Mouse (Mus musculus) lung, embryonic 15.5 days (tissue): Measurements from ENCODE around the gene Klhl26. TPM values are rescaled to one million over a fixed set of nuclear protein-coding genes. Genes with fewer than 3 reads are reported as not detected.

ENCODE experiments used
- ATAC-seq: fragments of 200-750 bp; cut with Nextera tagmentation; 2 replicates; pipeline ENCODE4 v1.8.0; 2017; ENCODE audit warnings: moderate number of reproducible peaks, borderline replicate concordance; ENCODE audit not compliant: low FRiP score, low TSS enrichment; ENCODE audit errors: extremely low read depth
- H3K27ac ChIP-seq: fragments of 300-500 bp; sonication (generic); 2 replicates; pipeline ENCODE4 v1.5.1; 2015; ENCODE audit warnings: moderate library complexity, mild to moderate bottlenecking, inconsistent platforms
- H3K27me3 ChIP-seq: fragments of 300-500 bp; sonication (generic); 2 replicates; pipeline ENCODE4 v1.6.1; 2015; ENCODE audit warnings: inconsistent platforms
- H3K36me3 ChIP-seq: fragments of 300-500 bp; sonication (generic); 2 replicates; pipeline ENCODE4 v1.6.1; 2015; ENCODE audit warnings: inconsistent platforms
- H3K4me1 ChIP-seq: fragments of 300-500 bp; sonication (generic); 2 replicates; pipeline ENCODE4 v1.6.1; 2015; ENCODE audit warnings: inconsistent platforms
- H3K4me2 ChIP-seq: fragments of 300-500 bp; sonication (generic); 2 replicates; pipeline ENCODE4 v1.6.1; 2015; ENCODE audit warnings: inconsistent platforms, mild to moderate bottlenecking, moderate library complexity
- H3K4me3 ChIP-seq: fragments of 300-500 bp; sonication (generic); 2 replicates; pipeline ENCODE4 v1.5.1; 2015; ENCODE audit warnings: mild to moderate bottlenecking, inconsistent platforms
- H3K9ac ChIP-seq: fragments of 300-500 bp; sonication (generic); 2 replicates; pipeline ENCODE4 v1.6.1; 2015; ENCODE audit warnings: inconsistent platforms
- H3K9me3 ChIP-seq: fragments of 300-500 bp; sonication (generic); 2 replicates; pipeline ENCODE4 v1.6.1; 2016; ENCODE audit warnings: inconsistent platforms
- WGBS: fragments of 180-500 bp; shearing (Covaris S2); methylation state at CpG from one replicate; pipeline ENCODE4 v1.1.7; 2015; 5-methylcytosine and 5-hydroxymethylcytosine counted together
- polyA plus RNA-seq: library from polyadenylated mRNA; unstranded; fragments of >200 nt; fragmentation: Nextera tagmentation; extraction: Ambion mirVana; gene quantifications from 2 replicates; pipeline ENCODE4 v1.2.1, GENCODE M21; 2015

Gene Klhl26
- polyA plus RNA-seq, 1 experiment from 2014 or later, result 27.1 TPM

DNA sequence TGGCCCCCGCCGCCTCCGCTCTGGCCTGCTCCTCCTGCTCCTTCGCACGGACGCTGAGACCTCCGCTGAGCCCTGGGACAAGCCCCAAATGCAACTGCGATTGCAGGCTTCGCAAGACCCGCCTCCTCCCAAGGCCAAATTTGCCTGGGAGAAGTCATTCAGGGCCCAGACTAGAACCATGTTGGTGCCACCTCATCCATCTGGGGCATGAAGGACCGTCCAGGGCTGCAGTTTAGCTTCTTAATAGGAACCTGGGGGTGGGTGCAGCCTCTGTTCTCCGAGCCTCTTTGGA, 18.9 kb upstream of the Klhl26 start:
- peaks cover 50% of the 10 kb centered on the region for H3K4me1 ChIP-seq
- H3K27me3 ChIP-seq, result peaks cover 93% of the 10 kb centered on the region
- peak overlapping the region; percentile 82 for H3K4me2 ChIP-seq
- peak overlapping the region; percentile 41; the same call in 1 of the 2 replicates for H3K9ac ChIP-seq
- no peak for ATAC-seq
- H3K4me3 ChIP-seq, result peak overlapping the region; percentile 54
- no peaks in the 10 kb centered on the region for H3K36me3 ChIP-seq
- 12% methylated on average over 12 of the region's 12 CpGs for WGBS
- H3K27ac ChIP-seq, result no peak overlapping the region
- H3K9me3 ChIP-seq, result no peaks in the 10 kb centered on the region

DNA sequence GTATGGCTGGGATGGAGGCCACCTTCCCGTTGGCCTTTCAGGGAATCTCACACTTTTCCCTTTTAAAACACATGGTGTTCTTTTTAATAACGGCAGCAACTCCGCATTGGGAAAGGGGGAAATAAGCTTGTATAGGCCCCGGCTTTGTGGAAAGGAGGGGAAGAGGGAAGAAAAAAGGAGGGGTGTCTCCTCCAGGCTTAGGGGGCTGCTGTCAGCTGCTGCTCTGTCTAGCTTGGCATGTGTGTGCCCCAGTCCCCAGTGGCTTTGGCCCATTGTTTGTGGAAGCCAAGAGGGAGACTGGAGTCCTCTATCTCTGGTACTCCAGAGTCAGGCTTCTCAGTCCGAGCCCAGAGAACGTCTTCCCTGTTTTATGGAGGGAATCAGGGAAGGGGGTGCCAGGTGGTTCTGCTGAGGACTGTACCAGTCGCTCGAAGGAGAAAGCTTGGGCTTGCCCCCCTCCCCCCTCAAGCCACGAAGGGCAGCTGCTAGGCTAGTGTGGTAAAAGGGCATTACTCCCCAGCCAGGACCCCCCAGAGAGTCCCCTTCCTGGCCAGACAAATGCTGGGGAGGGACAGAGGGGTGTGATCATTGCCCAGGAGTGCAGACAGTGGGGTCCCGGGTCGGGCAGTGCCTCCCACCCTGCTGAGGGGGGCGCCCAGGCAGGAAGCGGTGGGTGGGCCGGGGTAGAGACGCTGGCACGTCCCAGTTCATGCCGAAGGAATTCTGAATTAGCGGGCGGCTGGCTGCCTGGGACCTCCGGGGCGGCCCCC, 18.4 kb upstream of the Klhl26 start:
- no peak for ATAC-seq
- Histone ChIP-seq H3K36me3 (no peaks in the 10 kb centered on the region), H3K27me3 (peaks cover 93% of the 10 kb centered on the region), H3K27ac (no peak overlapping the region), H3K9me3 (no peaks in the 10 kb centered on the region), H3K4me2 (peak overlapping the region; percentile 82), H3K4me3 (peak overlapping the region; percentile 54), H3K4me1 (peaks cover 50% of the 10 kb centered on the region), H3K9ac (peak overlapping the region; percentile 41)
- WGBS, result 5% methylated on average over 21 of the region's 21 CpGs

DNA sequence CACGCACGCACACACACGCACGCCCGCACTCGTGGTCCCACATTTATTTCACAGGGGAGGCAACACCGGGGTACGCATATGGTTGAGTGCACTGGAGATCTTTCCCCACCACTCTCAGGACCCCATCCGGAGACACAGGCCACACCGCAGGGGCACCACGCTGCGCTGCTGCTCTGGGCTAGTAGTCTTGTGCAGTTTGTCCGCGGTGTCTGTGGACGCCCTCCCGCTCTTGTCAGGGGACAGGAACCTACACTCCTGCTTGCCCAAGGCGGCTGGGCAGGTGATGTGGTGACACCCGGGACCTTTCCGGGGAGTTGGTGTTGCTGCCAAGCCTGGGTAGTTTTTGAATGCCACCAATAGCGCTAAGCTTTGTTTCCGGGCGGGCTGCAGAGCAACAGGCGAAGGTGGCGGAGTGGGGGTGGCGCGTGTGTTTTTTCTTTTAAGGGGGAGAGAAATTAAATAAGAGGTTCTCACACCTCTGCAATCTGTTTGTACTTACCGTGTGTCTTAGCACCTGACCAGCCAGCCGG, 17.7 kb upstream of the Klhl26 start:
- 0 out of 2 replicates have a peak overlapping the region, but pooled peaks have one; percentile 21 for H3K27ac ChIP-seq
- peak overlapping the region; percentile 41 for H3K9ac ChIP-seq
- H3K4me3 ChIP-seq, result peak overlapping the region; percentile 54
- peak overlapping the region; percentile 82 for H3K4me2 ChIP-seq
- H3K9me3 ChIP-seq, result no peaks in the 10 kb centered on the region
- 1% methylated on average over 27 of the region's 28 CpGs for WGBS
- H3K4me1 ChIP-seq, result peaks cover 53% of the 10 kb centered on the region
- ATAC-seq, result no peak
- no peaks in the 10 kb centered on the region for H3K36me3 ChIP-seq
- H3K27me3 ChIP-seq, result peaks cover 95% of the 10 kb centered on the region

DNA sequence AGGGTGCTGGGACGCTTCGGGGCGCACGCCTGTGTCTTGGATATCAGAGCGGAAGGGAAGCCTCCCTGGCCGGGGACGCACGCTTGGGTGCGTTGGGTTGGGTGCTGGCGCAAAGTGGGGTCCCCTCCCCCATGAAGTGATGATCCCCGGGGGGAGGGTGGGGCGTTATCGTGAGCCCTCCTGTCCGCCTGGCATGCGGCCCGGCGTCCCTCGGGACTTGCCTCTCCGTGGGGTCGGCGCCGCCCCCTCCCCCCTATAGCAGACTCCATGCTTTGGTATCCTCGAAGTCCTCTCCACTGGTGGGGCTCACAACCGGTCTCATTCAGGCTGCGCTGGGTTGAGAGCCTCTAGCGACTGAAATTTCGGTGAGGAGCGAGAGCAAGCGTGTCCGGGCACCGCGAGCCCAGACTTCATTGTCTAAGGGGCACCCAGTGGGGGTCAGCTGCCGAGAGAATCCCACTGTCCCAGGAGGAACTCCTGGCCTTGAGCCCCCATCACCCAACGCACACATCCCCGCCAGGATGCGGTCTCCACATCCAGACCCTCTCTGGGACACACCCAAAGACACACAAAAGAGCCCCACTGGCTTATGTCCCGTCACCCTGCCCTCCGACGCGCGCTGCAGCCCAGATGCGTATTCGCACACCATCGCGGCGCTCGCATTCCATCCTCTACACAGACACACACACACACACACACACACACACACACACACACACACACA, 17.1 kb upstream of the Klhl26 start:
- peaks cover 59% of the 10 kb centered on the region for H3K4me1 ChIP-seq
- H3K4me3 ChIP-seq, result peak overlapping the region; percentile 54
- under 1% methylated on average over 44 of the region's 47 CpGs for WGBS
- H3K36me3 ChIP-seq, result no peaks in the 10 kb centered on the region
- peaks cover 97% of the 10 kb centered on the region for H3K27me3 ChIP-seq
- no peaks in the 10 kb centered on the region for H3K9me3 ChIP-seq
- peak overlapping the region; percentile 82 for H3K4me2 ChIP-seq
- no peak for ATAC-seq
- H3K9ac ChIP-seq, result peak overlapping the region; percentile 63
- peak overlapping the region; percentile 97 for H3K27ac ChIP-seq

DNA sequence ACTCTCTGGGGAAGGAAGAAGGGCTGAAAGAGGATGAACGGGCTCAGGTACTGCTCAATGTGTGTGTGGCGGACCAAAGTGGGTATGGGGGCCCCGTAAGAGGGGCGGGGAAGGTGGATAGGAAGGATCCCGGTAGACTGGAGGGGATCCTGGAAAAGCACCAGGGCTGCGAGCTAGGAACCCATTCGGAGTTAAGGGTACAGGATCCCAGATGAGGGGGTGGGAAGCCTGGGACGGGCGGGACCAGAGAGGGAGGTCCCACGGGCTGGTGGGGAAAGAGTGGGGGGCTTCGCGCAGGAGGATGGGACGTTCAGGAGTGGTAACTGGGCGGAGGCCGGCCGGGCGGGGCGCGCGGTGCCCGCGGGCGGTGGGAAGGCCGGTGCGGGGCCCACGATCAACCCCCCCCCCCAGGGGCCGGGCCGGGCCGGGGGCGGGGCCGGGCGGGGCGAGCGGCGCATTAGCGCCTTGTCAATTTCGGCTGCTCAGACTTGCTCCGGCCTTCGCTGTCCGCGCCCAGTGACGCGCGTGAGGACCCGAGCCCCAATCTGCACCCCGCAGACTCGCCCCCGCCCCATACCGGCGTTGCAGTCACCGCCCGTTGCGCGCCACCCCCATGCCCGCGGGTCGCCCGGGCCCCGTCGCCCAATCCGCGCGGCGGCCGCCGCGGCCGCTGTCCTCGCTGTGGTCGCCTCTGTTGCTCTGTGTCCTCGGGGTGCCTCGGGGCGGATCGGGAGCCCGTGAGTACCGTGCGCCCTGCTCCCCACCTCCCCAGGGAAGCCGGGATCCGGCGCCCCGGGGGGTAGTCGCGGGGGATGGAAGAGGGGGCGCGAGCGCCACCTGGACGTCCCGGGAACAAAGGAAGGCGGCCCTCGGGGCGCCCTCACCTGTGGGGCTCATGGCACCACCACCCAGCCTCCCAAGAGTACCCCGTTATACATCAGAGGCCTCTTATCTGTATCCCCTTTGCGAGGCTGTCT, 16.2 kb upstream of the Klhl26 start, which contains the start of gene Crlf1:
Gene Crlf1, plus strand, starts transcription at position 495 of the 977 bp plus-strand sequence.
- peak within 1 kb of the TSS; percentile 63 for H3K9ac ChIP-seq
- peak within 1 kb of the TSS; percentile 97 for H3K27ac ChIP-seq
- H3K4me1 ChIP-seq, result peaks cover 68% of the 10 kb centered on the region
- peak within 1 kb of the TSS; percentile 54 for H3K4me3 ChIP-seq
- H3K9me3 ChIP-seq, result no peaks in the 10 kb centered on the region
- ATAC-seq, result peak; percentile 16; the same call in 1 of the 2 replicates
- under 1% methylated on average over 53 of the region's 93 CpGs for WGBS
- peak within 1 kb of the TSS; percentile 82 for H3K4me2 ChIP-seq
- peaks cover 97% of the 10 kb centered on the region for H3K27me3 ChIP-seq
- H3K36me3 ChIP-seq, result no peaks in the 10 kb centered on the region

DNA sequence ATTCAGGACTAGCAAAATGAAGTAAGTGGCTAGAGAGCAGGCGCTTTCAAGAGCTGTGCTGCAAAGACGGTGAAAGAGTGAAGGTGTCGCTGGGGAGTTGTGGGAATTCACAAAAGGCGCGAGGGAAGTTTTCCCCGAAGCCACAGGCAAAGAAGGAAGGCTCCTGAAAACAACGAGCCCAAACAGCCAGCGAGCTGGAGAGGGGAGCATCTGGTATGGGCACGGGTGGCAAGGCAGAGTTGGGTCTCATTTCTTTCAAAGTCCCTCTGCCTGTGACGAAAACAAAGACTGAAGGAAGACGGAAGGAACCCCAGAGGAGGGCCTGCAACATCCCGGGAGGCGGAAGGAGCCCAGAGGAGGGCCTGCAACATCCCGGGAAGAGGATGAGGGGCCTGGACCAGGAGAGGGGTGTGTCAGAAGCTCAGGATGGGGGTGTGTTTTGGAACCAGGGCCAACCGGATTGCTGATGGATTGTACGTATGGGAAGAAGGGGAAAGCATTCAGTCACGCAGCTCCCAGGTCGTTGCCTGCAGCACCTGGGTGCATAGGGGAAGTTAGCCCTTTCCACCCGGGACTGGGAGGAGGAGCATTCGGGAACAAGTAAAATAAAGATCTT, 14.2 kb upstream of the Klhl26 start:
- H3K9me3 ChIP-seq, result no peaks in the 10 kb centered on the region
- peaks cover 81% of the 10 kb centered on the region for H3K4me1 ChIP-seq
- H3K4me3 ChIP-seq, result peak overlapping the region; percentile 54; the same call in 1 of the 2 replicates
- peaks cover 98% of the 10 kb centered on the region for H3K27me3 ChIP-seq
- WGBS, result 5% methylated on average over 20 of the region's 20 CpGs
- peak overlapping the region; percentile 97 for H3K27ac ChIP-seq
- peak overlapping the region; percentile 82 for H3K4me2 ChIP-seq
- no peaks in the 10 kb centered on the region for H3K36me3 ChIP-seq
- no peak for ATAC-seq
- H3K9ac ChIP-seq, result no peak overlapping the region

DNA sequence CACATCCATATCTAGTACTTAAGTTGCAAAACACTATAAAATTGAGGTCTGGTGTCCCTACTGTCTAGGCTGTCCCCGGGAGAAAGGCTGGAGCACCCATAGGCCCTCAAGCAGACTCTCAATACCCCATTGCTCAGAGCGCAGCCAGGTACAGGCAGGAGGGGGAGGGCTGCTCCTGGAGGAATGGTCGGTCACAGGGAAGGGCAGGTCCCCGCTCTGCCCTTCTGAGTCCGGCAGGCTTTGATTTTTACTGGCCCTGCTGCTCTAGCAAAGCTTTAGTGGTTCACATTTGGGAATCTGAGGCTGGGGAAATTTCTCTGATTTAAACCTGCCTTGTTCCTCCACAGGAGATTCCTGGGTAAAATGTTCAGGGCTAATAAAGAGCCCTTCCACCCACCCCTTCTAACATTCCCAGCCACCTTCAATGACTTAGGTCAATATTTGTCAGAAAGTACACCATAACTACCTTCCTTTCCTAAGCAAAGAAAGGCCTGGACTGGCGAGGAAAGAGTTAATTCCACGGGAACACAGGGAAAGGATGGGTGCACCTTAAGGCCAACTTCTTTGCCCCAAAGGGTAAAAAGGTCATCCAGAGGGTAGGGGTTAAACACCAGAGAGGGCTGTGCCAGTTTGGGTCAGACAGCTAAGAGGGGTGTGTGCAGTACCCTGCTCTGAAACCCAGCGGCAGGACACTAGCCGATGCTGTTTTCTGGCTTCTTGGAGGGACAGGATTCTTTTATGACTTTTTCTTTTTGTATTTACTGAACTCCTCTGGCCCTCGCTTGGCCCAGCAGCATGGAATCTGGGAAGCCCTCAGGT, 13.5 kb upstream of the Klhl26 start:
- no peak for ATAC-seq
- H3K4me1 ChIP-seq, result peaks cover 74% of the 10 kb centered on the region
- H3K27me3 ChIP-seq, result peaks cover 98% of the 10 kb centered on the region
- H3K36me3 ChIP-seq, result no peaks in the 10 kb centered on the region
- 14% methylated on average over 10 of the region's 10 CpGs for WGBS
- peak overlapping the region; percentile 97 for H3K27ac ChIP-seq
- peak overlapping the region; percentile 33; the same call in 1 of the 2 replicates for H3K9ac ChIP-seq
- H3K9me3 ChIP-seq, result no peaks in the 10 kb centered on the region
- H3K4me2 ChIP-seq, result peak overlapping the region; percentile 82
- peak overlapping the region; percentile 54; the same call in 1 of the 2 replicates for H3K4me3 ChIP-seq

DNA sequence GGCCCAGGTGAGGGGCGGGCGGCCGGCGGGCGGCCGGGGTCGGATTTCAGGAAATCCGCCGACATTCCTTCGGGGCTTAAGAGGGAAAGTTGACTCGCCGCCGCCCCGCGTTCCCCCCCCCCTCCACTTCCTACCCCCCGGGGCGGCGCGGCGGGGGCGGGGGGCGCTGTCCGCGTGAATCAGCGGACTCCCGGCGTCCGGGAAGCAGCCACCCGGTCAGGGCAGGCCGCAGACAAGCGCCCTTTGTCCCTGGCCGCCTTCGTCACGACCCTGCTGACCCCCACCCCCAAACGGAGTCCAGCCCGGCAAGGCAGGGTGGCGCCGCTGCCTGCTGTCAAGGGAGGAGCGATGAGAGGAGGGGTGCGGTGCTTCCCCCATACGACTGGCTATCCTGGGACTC, 12.8 kb upstream of the Klhl26 start:
- Histone ChIP-seq H3K27ac (peak overlapping the region; percentile 97), H3K4me3 (peak overlapping the region; percentile 32), H3K9me3 (no peaks in the 10 kb centered on the region), H3K4me1 (peaks cover 71% of the 10 kb centered on the region), H3K36me3 (no peaks in the 10 kb centered on the region), H3K27me3 (peaks cover 98% of the 10 kb centered on the region), H3K9ac (peak overlapping the region; percentile 33), H3K4me2 (peak overlapping the region; percentile 82)
- under 1% methylated on average over 35 of the region's 41 CpGs for whole genome bisulfite sequencing
- ATAC-seq, result no peak

DNA sequence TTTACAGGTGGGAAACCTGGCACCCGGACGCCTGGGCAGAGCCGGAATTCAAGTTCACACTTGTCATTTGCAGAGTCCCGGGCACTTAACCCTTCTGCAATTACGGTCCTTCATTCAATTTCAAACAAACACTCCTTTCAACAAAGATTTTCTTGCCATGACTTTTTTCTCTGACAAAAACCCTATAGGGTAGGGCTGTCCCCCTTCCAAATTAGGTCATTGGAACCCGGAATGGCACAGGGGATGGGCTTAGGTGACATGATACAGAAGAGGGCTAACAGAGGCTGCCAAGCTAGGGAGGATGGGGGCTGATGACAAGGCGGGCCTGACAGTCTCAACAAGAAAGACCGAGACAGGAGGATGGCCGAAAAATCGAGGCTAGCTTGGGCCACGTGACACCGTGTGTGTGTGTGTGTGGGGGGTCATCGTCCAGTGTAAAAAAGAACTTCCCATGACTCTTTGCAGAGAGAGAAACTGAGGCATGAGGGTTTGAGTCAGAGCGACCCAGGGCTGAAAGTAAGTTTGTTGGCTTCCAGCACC, 12.2 kb upstream of the Klhl26 start:
- WGBS, result 2% methylated on average over 14 of the region's 14 CpGs
- H3K4me1 ChIP-seq, result peaks cover 76% of the 10 kb centered on the region

More for the DNA sequence above, 12.2 kb upstream of the Klhl26 start:
- Histone ChIP-seq H3K36me3 (no peaks in the 10 kb centered on the region), H3K9ac (peak overlapping the region; percentile 33), H3K27ac (peak overlapping the region; percentile 97), H3K4me3 (peak overlapping the region; percentile 32), H3K27me3 (peaks cover 98% of the 10 kb centered on the region), H3K9me3 (no peaks in the 10 kb centered on the region), H3K4me2 (peak overlapping the region; percentile 82)
- no peak for ATAC-seq
